Mouse (Mus musculus) E14TG2a.4 (cell line): ENCODE data around the gene Rprd1b.

Experiments used
- CTCF ChIP-seq: conservative IDR thresholded peaks from 2 replicates; pipeline ENCODE4 v1.5.1; 2014; ENCODE audit warnings: low read length
- NANOG ChIP-seq: IDR thresholded peaks from 2 replicates; pipeline ENCODE4 v1.6.1; 2014; ENCODE audit warnings: borderline replicate concordance, low read length, mixed read lengths
- POU5F1 ChIP-seq: IDR thresholded peaks from 2 replicates; pipeline ENCODE4 v1.6.1; 2014; ENCODE audit warnings: low read length, borderline replicate concordance

- no peak for TF ChIP-seq CTCF
- TF ChIP-seq POU5F1 = no peak
- TF ChIP-seq NANOG = no peak
Observed at GRCm38 (mm10) chr2:158159376-158160235, 131.3 kb downstream of the Rprd1b start.
